In genomic region chr3:103196320-103196823, GRCm38 (mm10) we compare ENCODE assay signal across 16 mouse cellular contexts. TPM values are rescaled to one million over a fixed set of nuclear protein-coding genes. Genes with fewer than 3 reads are reported as not detected.
DNase-seq lines count a peak whose midpoint lies in the region; ATAC-seq and TF ChIP-seq lines count a peak whose summit lies in the region.
"Had no signal": no experiment of that assay in that cellular context is flagged by ENCODE, and none has a peak within 500 bp of the region (broad histone marks: within the 10 kb centered on the region; RNA-seq: fewer than 3 reads in every experiment).

No protein-coding gene starts in this region.

- no peak overlapping the region for H3K9ac ChIP-seq in heart, embryonic 11.5 days (ENCODE audit: low read depth, low read length)
- H3K9ac ChIP-seq in liver, embryonic 11.5 days (ENCODE audit: low read depth, low read length): 0 out of 2 replicates have a peak overlapping the region, but pooled peaks have one; percentile 35
- H3K9ac ChIP-seq in stomach, embryonic 15.5 days: no peak overlapping the region
- H3K9ac ChIP-seq in midbrain, postnatal 0 days (replicated peaks; ENCODE audit: low read length, poor library complexity, severe bottlenecking): no peak overlapping the region
- no peak overlapping the region for H3K9ac ChIP-seq in hindbrain, embryonic 12.5 days
- H3K9ac ChIP-seq: hindbrain, embryonic 14.5 days; neural tube, embryonic 15.5 days had no signal

- no peak for DNase-seq in heart, postnatal 14 days
- no peak for DNase-seq in liver, embryonic 11.5 days (ENCODE audit: low spot score)
- DNase-seq in midbrain, postnatal 0 days (ENCODE audit: low spot score): no peak
- DNase-seq in B cell, adult 2 months: no peak
- DNase-seq: adrenal gland, adult 2 months; cerebellum, postnatal 14 days; kidney, adult 9 months; retina, postnatal 1 day; thymus, postnatal 25 days had no signal

- no peak overlapping the region for H3K4me3 ChIP-seq in heart, embryonic 11.5 days (ENCODE audit: low read depth, low read length)
- no peak overlapping the region for H3K4me3 ChIP-seq in liver, embryonic 11.5 days (ENCODE audit: low read depth, low read length)
- no peak overlapping the region for H3K4me3 ChIP-seq in stomach, embryonic 15.5 days (replicated peaks)
- no peak overlapping the region for H3K4me3 ChIP-seq in midbrain, postnatal 0 days (ENCODE audit: low read depth, low read length)
- no peak overlapping the region for H3K4me3 ChIP-seq in hindbrain, embryonic 12.5 days
- H3K4me3 ChIP-seq: megakaryocyte, embryonic 14.5 days; neural tube, embryonic 15.5 days had no signal

- H3K27ac ChIP-seq in heart, embryonic 11.5 days (ENCODE audit: low read depth, low read length): peak overlapping the region; percentile 46; the same call in 1 of the 2 replicates
- peak overlapping the region; percentile 79 for H3K27ac ChIP-seq in liver, embryonic 11.5 days (ENCODE audit: low read depth, low read length)
- no peak overlapping the region for H3K27ac ChIP-seq in stomach, embryonic 15.5 days
- no peak overlapping the region for H3K27ac ChIP-seq in midbrain, postnatal 0 days (ENCODE audit: low read depth, low read length)
- H3K27ac ChIP-seq in hindbrain, embryonic 12.5 days: no peak overlapping the region
- H3K27ac ChIP-seq: hindbrain, embryonic 14.5 days; neural tube, embryonic 15.5 days had no signal

- peak overlapping the region; percentile 31 for H3K4me2 ChIP-seq in heart, embryonic 11.5 days
- H3K4me2 ChIP-seq in liver, embryonic 11.5 days: peak overlapping the region; percentile 46
- H3K4me2 ChIP-seq in stomach, embryonic 15.5 days: no peak overlapping the region
- no peak overlapping the region for H3K4me2 ChIP-seq in midbrain, postnatal 0 days (ENCODE audit: low read depth, low read length, poor library complexity, severe bottlenecking)
- H3K4me2 ChIP-seq in hindbrain, embryonic 12.5 days (replicated peaks): no peak overlapping the region
- H3K4me2 ChIP-seq: hindbrain, embryonic 14.5 days; neural tube, embryonic 15.5 days had no signal

- ATAC-seq in heart, embryonic 11.5 days (replicated peaks; ENCODE audit: insufficient number of reproducible peaks, low FRiP score, low TSS enrichment): peak; percentile 87
- peak; percentile 93 for ATAC-seq in erythroblast, adult 5-6 weeks (replicated peaks; ENCODE audit: low FRiP score, poor library complexity, severe bottlenecking)
- peak; percentile 99 for ATAC-seq in liver, embryonic 11.5 days (replicated peaks; ENCODE audit: low FRiP score)
- peak; percentile 94 for ATAC-seq in stomach, embryonic 15.5 days (ENCODE audit: insufficient read depth, low FRiP score, low read depth)
- ATAC-seq in midbrain, postnatal 0 days (ENCODE audit: low FRiP score): no peak
- no peak for ATAC-seq in hindbrain, embryonic 12.5 days (ENCODE audit: low FRiP score)

- no peaks in the 10 kb centered on the region for H3K4me1 ChIP-seq in heart, embryonic 11.5 days (ENCODE audit: control insufficient read depth, insufficient read depth, low read length)
- peaks cover 15% of the 10 kb centered on the region for H3K4me1 ChIP-seq in liver, embryonic 11.5 days (replicated peaks; ENCODE audit: control insufficient read depth, insufficient read depth, low read length)
- H3K4me1 ChIP-seq in stomach, embryonic 15.5 days: no peaks in the 10 kb centered on the region
- H3K4me1 ChIP-seq in midbrain, postnatal 0 days (ENCODE audit: insufficient read depth, low read length): no peaks in the 10 kb centered on the region
- H3K4me1 ChIP-seq in hindbrain, embryonic 12.5 days: no peaks in the 10 kb centered on the region
- H3K4me1 ChIP-seq: neural tube, embryonic 15.5 days had no signal

- H3K27me3 ChIP-seq in heart, embryonic 11.5 days (ENCODE audit: control insufficient read depth, insufficient read depth, low read length): no peaks in the 10 kb centered on the region
- H3K27me3 ChIP-seq in liver, embryonic 11.5 days (replicated peaks; ENCODE audit: control insufficient read depth, insufficient read depth, low read length): no peaks in the 10 kb centered on the region
- H3K27me3 ChIP-seq in stomach, embryonic 15.5 days (replicated peaks): no peaks in the 10 kb centered on the region
- H3K27me3 ChIP-seq in midbrain, postnatal 0 days (ENCODE audit: insufficient read depth, low read length): no peaks in the 10 kb centered on the region
- H3K27me3 ChIP-seq in hindbrain, embryonic 12.5 days: no peaks in the 10 kb centered on the region
- H3K27me3 ChIP-seq: megakaryocyte, embryonic 14.5 days; neural tube, embryonic 15.5 days had no signal

- 37% methylated on average over 7 of the region's 7 CpGs for WGBS in heart, embryonic 11.5 days (ENCODE audit: insufficient replicate concordance)
- WGBS in liver, embryonic 11.5 days: 33% methylated on average over 7 of the region's 7 CpGs
- 70% methylated on average over 7 of the region's 7 CpGs for WGBS in stomach, embryonic 15.5 days
- 81% methylated on average over 7 of the region's 7 CpGs for WGBS in midbrain, postnatal 0 days
- WGBS in hindbrain, embryonic 12.5 days: 92% methylated on average over 7 of the region's 7 CpGs

- H3K36me3 ChIP-seq in heart, embryonic 11.5 days (ENCODE audit: control insufficient read depth, insufficient read depth, low read length): no peaks in the 10 kb centered on the region
- H3K36me3 ChIP-seq in liver, embryonic 11.5 days (ENCODE audit: control insufficient read depth, insufficient read depth, low read length): no peaks in the 10 kb centered on the region
- H3K36me3 ChIP-seq in stomach, embryonic 15.5 days: no peaks in the 10 kb centered on the region
- H3K36me3 ChIP-seq in midbrain, postnatal 0 days (ENCODE audit: insufficient read depth, low read length): no peaks in the 10 kb centered on the region
- H3K36me3 ChIP-seq in hindbrain, embryonic 12.5 days: no peaks in the 10 kb centered on the region
- H3K36me3 ChIP-seq: neural tube, embryonic 15.5 days had no signal

- intact Hi-C loops in heart, postnatal 14 days (cut with DNase I): no loop called here

- peaks cover 5% of the 10 kb centered on the region; the same call in 1 of the 2 replicates for H3K9me3 ChIP-seq in heart, embryonic 11.5 days (replicated peaks; ENCODE audit: control insufficient read depth, low read length)
- peaks cover 13% of the 10 kb centered on the region for H3K9me3 ChIP-seq in liver, embryonic 11.5 days (ENCODE audit: control insufficient read depth, low read length)
- H3K9me3 ChIP-seq in stomach, embryonic 15.5 days: no peaks in the 10 kb centered on the region
- H3K9me3 ChIP-seq in midbrain, postnatal 0 days (ENCODE audit: low read length): 0 out of 2 replicates have a peak, but pooled peaks cover 5% of the 10 kb centered on the region
- H3K9me3 ChIP-seq in hindbrain, embryonic 12.5 days (replicated peaks): peaks cover 4% of the 10 kb centered on the region
- H3K9me3 ChIP-seq: neural tube, embryonic 15.5 days had no signal

- no peak for TF ChIP-seq CTCF in midbrain, postnatal 0 days (IDR thresholded peaks at IDR 0.05)

RNA-seq across cellular contexts. Expression of gene Bcas2, which starts 24.9 kb away (rescaled TPM):
- 141 and 157 TPM in 2 replicates for polyA plus RNA-seq in heart, embryonic 11.5 days (2014; fragmentation: Nextera tagmentation; extraction: Ambion mirVana)
- total RNA-seq in heart, postnatal 14 days (2021): 10 to 100 TPM; 47.7 to 48.0 TPM
- 26.7 and 42.8 TPM in 2 replicates for total RNA-seq in erythroblast, adult 5-6 weeks (2015; ENCODE audit: low replicate concordance)
- 49.1 and 54.4 TPM in 2 replicates for total RNA-seq in erythroblast, adult 5-6 weeks (2017; ENCODE audit: low replicate concordance)
- polyA plus RNA-seq in liver, embryonic 11.5 days (2014; fragmentation: Nextera tagmentation; extraction: Ambion mirVana): 272 and 278 TPM in 2 replicates
- 199 and 207 TPM in 2 replicates for polyA plus RNA-seq in stomach, embryonic 15.5 days (2015; fragmentation: Nextera tagmentation; extraction: Ambion mirVana)
- total RNA-seq in midbrain, postnatal 0 days (2014; rRNA removed): 90.7 and 103 TPM in 2 replicates
- polyA plus RNA-seq in midbrain, postnatal 0 days (2015; fragmentation: Nextera tagmentation; extraction: Ambion mirVana): 220 and 234 TPM in 2 replicates
- polyA plus RNA-seq in hindbrain, embryonic 12.5 days (2016; fragmentation: Nextera tagmentation; extraction: Ambion mirVana): 226 and 235 TPM in 2 replicates

Comparison
In these comparisons a context has a peak if more than half of its experiments do, and no peak if none do; other contexts are left out.
1. ATAC-seq: peak in heart, embryonic 11.5 days (single experiment), erythroblast, adult 5-6 weeks (single experiment), liver, embryonic 11.5 days (single experiment) and stomach, embryonic 15.5 days (single experiment); none in midbrain, postnatal 0 days (single experiment) and hindbrain, embryonic 12.5 days (single experiment).
2. H3K27ac ChIP-seq: peak in heart, embryonic 11.5 days (single experiment) and liver, embryonic 11.5 days (single experiment); none in stomach, embryonic 15.5 days (single experiment), midbrain, postnatal 0 days (single experiment) and hindbrain, embryonic 12.5 days (single experiment).
3. H3K4me2 ChIP-seq: peak in heart, embryonic 11.5 days (single experiment) and liver, embryonic 11.5 days (single experiment); none in stomach, embryonic 15.5 days (single experiment), midbrain, postnatal 0 days (single experiment) and hindbrain, embryonic 12.5 days (single experiment).